Mouse (Mus musculus): ENCODE measurements around the gene Comp. TPM values are rescaled to one million over a fixed set of nuclear protein-coding genes. Genes with fewer than 3 reads are reported as not detected.

Gene Comp
- total RNA-seq, 2 experiments from 2014 or later, result 0.31 TPM; not detected in 1

Other genes with a start within 250 kb of the Comp start
- 10 to 100 TPM; 36.1 to 41.7 TPM for gene Nr2c2ap, start 242.2 kb upstream of the Comp start, total RNA-seq (2021)
- 10 to 100 TPM; 10.5 to 12.0 TPM for gene Rfxank, start 234.4 kb upstream of the Comp start, total RNA-seq (2021)
- gene Borcs8, start 234.1 kb upstream of the Comp start, total RNA-seq (2021), result 10 to 100 TPM; 39.9 to 46.5 TPM
- under 1 TPM; 0.57 to 0.67 TPM for gene Mef2b, start 233.8 kb upstream of the Comp start, total RNA-seq (2021)
- gene Tmem161a, start 201.2 kb upstream of the Comp start, total RNA-seq (2021), result 10 to 100 TPM; 52.3 to 54.7 TPM
- gene Slc25a42, start 161.3 kb upstream of the Comp start, total RNA-seq (2021), result 10 to 100 TPM; 27.9 to 28.8 TPM
- 100 to 1,000 TPM; 128 to 138 TPM for gene Sugp2, start 139.3 kb upstream of the Comp start, total RNA-seq (2021)
- 10 to 100 TPM; 88.5 to 90.7 TPM for gene Armc6, start 139.1 kb upstream of the Comp start, total RNA-seq (2021)
- gene Homer3, start 90.7 kb upstream of the Comp start, total RNA-seq (2021), result 10 to 100 TPM; 45.7 to 47.0 TPM
- gene Ddx49, start 71.1 kb upstream of the Comp start, total RNA-seq (2021), result 10 to 100 TPM; 49.0 to 53.0 TPM
- 100 to 1,000 TPM; 122 to 145 TPM for gene Cope, start 71.0 kb upstream of the Comp start, total RNA-seq (2021)
- gene Cers1, start 57.8 kb upstream of the Comp start, total RNA-seq (2021), result 10 to 100 TPM; 94.6 to 99.0 TPM
- 10 to 100 TPM; 13.2 to 23.5 TPM for gene Gdf1, start 43.7 kb upstream of the Comp start, total RNA-seq (2021)
- gene Upf1, start 20.3 kb upstream of the Comp start, total RNA-seq (2021), result 10 to 100 TPM; 50.8 to 51.0 TPM
- gene Crtc1, start 66.0 kb downstream of the Comp start, total RNA-seq (2021), result 100 to 1,000 TPM; 103 to 114 TPM
- gene Klhl26, start 103.4 kb downstream of the Comp start, total RNA-seq (2021), result 10 to 100 TPM; 35.6 to 38.4 TPM
- 100 to 1,000 TPM; 174 to 175 TPM for gene Tmem59l, start 113.8 kb downstream of the Comp start, total RNA-seq (2021)
- gene Crlf1, start 119.6 kb downstream of the Comp start, total RNA-seq (2021), result 10 to 100 TPM; 21.3 to 22.0 TPM
- 100 to 1,000 TPM in 1 of 2 experiments, 10 to 100 TPM in 1; 97.8 to 106 TPM for gene Rex1bd, start 133.2 kb downstream of the Comp start, total RNA-seq (2021)
- 1,000 to 10,000 TPM in 1 of 2 experiments, 100 to 1,000 TPM in 1; 916 to 1,148 TPM for gene Uba52, start 137.2 kb downstream of the Comp start, total RNA-seq (2021)
- gene Fkbp8, start 154.2 kb downstream of the Comp start, total RNA-seq (2021), result 100 to 1,000 TPM; 337 to 361 TPM
- 10 to 100 TPM; 33.1 to 35.3 TPM for gene Kxd1, start 154.4 kb downstream of the Comp start, total RNA-seq (2021)
- gene Ell, start 165.9 kb downstream of the Comp start, total RNA-seq (2021), result 10 to 100 TPM; 15.8 to 16.4 TPM
- 10 to 100 TPM; 56.5 to 57.8 TPM for gene Isyna1, start 220.8 kb downstream of the Comp start, total RNA-seq (2021)
- 100 to 1,000 TPM; 225 to 240 TPM for gene Ssbp4, start 235.3 kb downstream of the Comp start, total RNA-seq (2021)
- gene Lrrc25, start 242.6 kb downstream of the Comp start, total RNA-seq (2021), result 1 to 10 TPM in 1 of 2 experiments, under 1 TPM in 1; 0.96 to 2.3 TPM